Mouse (Mus musculus): Measurements from ENCODE around the gene Eya2. TPM values are rescaled to one million over a fixed set of nuclear protein-coding genes. Genes with fewer than 3 reads are reported as not detected.

Eya2 gene
- polyA plus RNA-seq, 1 experiment from 2014 or later, result 7.8 TPM

DNA sequence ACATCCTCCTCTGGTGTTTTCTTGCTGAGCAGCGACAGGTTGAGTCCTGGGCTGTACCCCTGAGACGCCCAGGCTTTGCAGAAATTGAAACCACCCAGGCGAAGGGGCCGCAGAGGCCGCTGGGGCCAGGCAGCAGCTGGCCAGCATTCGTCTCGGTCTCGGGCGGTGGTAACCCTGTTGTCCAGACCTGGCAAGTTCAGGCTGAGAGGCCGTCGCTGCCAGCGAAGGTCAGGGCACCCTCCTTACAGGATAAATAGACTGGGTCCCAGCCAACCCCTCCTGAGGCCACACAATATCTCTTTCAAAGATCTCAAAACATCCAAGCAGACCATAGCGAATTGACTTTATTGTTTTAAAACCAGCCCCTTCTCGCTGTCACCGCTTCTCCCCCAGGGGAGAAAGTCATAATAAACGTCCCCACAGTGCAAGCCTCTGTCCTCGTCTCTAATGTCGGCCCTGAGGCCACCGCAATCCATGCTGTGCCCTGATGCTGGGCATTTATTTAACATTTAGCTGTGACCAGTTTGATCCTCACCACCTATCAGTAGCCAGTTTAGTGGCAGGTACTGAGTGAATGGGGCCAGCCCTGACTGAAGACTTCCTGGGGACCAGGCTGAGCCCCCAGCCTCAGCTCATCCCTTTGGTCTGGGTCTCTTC is 105.5 kb downstream of the Eya2 start:
- Histone ChIP-seq H3K4me3 (replicated peaks) (no peak overlapping the region), H3K4me2 (no peak overlapping the region), H3K4me1 (peaks cover 10% of the 10 kb centered on the region; the same call in 1 of the 2 replicates), H3K27me3 (0 out of 2 replicates have a peak, but pooled peaks cover 3% of the 10 kb centered on the region), H3K9ac (no peak overlapping the region), H3K9me3 (no peaks in the 10 kb centered on the region), H3K36me3 (replicated peaks) (no peaks in the 10 kb centered on the region), H3K27ac (no peak overlapping the region)
- WGBS, result 66% methylated on average over 19 of the region's 19 CpGs
- ATAC-seq (ENCODE audit: low FRiP score), result no peak

DNA sequence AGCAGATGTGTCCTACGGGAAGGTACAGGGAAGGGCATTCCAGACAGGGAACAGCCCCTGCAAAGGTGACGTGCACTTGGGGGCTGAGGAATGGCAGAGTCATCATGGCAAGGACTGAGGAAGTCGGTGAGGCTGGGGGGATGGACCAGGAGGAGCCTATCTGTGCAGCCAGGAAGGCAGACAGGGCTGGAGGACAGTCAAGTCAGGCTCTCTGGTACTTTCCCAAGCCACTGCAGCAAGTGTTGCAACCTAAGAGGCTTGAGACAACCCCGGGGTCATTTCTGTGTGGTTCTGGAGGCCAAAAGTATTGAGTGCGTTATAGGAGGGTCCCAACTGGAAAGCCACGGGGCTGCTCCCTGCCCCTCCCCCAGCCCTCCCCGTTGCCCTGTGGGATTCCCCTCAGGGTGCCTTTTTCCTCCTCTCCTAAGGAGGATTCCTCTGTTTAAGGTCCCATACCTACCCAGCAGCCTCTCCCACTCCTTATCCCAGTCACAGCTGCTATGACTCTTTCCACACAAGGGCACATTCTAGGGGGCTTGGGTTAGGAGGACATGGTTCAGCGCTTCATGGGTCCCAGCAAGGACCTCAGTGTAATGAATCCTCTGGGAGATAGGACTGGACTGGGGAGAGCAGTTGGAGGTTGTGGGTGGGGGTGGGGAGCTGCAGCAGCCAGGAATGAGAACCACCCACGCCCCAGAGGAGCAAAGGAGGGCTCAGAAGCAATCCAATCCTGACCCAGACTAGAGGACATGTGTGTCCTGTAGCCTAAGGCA is 108.4 kb downstream of the Eya2 start:
- no peak for ATAC-seq (ENCODE audit: low FRiP score)
- no peak overlapping the region for H3K4me2 ChIP-seq
- no peak overlapping the region for H3K27ac ChIP-seq
- H3K36me3 ChIP-seq (replicated peaks), result no peaks in the 10 kb centered on the region
- WGBS, result 52% methylated on average over 9 of the region's 9 CpGs
- H3K4me1 ChIP-seq, result peaks cover 10% of the 10 kb centered on the region; the same call in 1 of the 2 replicates
- H3K9ac ChIP-seq, result no peak overlapping the region
- no peaks in the 10 kb centered on the region for H3K9me3 ChIP-seq
- H3K4me3 ChIP-seq (replicated peaks), result no peak overlapping the region
- 0 out of 2 replicates have a peak, but pooled peaks cover 3% of the 10 kb centered on the region for H3K27me3 ChIP-seq

DNA sequence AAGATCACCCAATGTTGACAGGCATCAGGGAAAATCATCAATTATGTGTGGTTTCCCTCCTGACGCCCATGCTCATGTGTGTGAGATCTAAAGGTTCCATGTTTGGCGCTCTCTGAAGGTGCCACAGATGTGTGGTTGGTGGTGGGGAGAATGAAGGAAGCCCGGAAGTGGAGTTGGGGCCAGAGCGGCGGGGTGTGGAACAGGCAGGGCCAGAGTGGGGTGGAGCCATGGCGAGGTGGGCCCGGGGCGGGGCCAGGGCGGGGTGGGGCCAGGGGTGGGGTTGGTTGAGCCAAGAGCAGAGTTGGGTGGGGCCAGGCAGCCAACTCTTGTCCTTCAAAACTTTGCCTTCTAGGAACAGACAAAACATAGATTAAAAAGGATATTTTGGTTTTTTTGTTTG is 113.4 kb downstream of the Eya2 start:
- WGBS, result 78% methylated on average over 9 of the region's 9 CpGs

DNA sequence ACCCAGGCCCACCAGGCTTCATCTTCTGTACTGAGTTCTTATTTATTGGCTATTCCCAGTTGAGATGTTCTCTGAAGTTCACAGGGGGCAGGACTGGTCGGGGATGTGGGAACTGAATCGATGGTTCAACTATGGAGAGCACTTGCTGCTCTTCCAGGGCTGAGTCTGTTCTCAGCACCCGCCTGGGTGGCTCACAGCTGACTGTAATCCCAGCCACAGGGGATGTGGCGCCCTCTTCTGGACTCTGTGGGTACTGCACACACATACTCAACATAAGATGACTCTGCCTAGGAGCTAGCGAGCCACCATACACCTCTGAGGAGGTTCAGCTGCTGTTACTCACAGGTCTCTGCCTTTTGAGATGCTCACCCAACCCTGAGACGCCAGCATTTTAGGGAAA is 121.9 kb downstream of the Eya2 start:
- Histone ChIP-seq H3K4me1 (peaks cover 9% of the 10 kb centered on the region; the same call in 1 of the 2 replicates), H3K4me3 (replicated peaks) (no peak overlapping the region), H3K4me2 (no peak overlapping the region), H3K27ac (no peak overlapping the region), H3K9me3 (no peaks in the 10 kb centered on the region), H3K36me3 (replicated peaks) (no peaks in the 10 kb centered on the region), H3K27me3 (no peaks in the 10 kb centered on the region), H3K9ac (no peak overlapping the region)
- WGBS, result 90% methylated on average over 6 of the region's 6 CpGs
- ATAC-seq (ENCODE audit: low FRiP score), result no peak

More for the DNA sequence above, 113.4 kb downstream of the Eya2 start:
- Histone ChIP-seq H3K4me1 (no peaks in the 10 kb centered on the region), H3K9me3 (no peaks in the 10 kb centered on the region), H3K4me3 (replicated peaks) (no peak overlapping the region), H3K27ac (no peak overlapping the region), H3K4me2 (no peak overlapping the region), H3K36me3 (replicated peaks) (no peaks in the 10 kb centered on the region), H3K27me3 (no peaks in the 10 kb centered on the region), H3K9ac (no peak overlapping the region)
- no peak for ATAC-seq (ENCODE audit: low FRiP score)

DNA sequence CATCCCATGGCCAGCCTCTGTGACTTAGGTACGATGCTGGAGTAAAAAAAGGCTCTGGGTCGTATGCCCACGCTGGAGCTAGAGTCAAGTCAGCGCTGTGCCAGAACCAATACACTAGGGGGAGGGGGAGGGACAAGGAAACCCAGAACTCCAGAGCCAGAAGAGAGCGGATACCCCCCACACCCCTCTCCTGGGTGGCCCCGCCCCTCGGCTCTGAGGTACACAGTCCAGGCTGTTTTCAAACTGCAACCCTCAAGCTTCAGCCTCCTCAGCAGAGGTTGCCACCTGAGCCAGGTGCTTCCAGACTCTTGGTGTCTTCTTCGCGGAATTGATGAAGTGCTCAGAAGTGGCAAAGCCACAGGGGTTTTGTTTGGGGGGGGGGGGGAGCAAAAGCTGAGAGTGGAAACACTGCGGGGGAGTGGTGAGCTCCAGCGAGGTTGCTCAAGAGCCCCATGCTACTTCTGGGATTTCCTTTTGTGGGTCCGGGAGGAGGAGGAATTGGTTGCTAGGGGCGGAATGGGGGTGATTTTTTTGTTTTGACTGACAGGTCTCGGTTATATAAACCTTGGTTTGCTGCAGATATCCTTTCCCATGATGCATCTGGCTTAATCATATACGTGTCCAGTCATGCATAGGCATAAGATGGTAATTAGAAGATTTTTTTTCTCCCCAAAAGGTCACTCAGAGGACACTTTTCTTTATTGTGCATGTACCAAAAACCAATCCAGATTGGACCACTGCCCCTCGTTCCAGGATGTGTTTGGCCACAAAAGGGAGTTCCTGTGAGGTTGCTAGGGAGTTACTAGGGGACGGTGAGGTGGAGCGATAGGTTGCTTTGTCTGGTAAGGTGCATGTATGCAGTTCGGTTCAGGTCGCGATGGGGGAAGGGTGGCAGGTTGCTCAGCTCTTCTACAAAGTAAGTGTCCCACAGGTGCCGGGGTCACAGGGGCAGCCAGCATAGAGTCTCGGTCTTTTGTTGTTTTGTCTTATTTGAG is 122.6 kb downstream of the Eya2 start:
- Histone ChIP-seq H3K27ac (no peak overlapping the region), H3K4me2 (no peak overlapping the region), H3K4me1 (peaks cover 9% of the 10 kb centered on the region; the same call in 1 of the 2 replicates), H3K9me3 (no peaks in the 10 kb centered on the region), H3K36me3 (replicated peaks) (no peaks in the 10 kb centered on the region), H3K9ac (no peak overlapping the region), H3K4me3 (replicated peaks) (no peak overlapping the region), H3K27me3 (no peaks in the 10 kb centered on the region)
- ATAC-seq (ENCODE audit: low FRiP score), result no peak
- 67% methylated on average over 23 of the region's 23 CpGs for WGBS

DNA sequence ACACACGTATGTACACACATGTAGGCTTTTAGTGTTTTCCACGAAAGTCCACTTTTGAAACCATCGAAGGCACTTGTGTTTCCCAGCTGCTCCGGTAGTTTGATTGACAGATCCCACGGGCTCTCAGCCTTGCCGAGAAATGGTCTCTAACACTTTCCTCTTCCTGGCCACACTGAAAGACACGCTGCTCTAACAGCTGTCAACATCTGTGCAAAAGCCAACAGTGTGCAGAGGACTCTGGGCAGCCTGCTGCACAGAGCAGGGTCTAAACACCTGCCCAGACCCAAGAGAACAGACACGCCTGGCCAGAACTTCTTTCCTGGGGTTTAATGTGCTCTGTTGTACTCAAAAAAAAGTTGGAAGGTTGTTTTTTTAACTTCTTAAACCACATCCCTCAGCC is 124.5 kb downstream of the Eya2 start:
- no peak overlapping the region for H3K4me3 ChIP-seq (replicated peaks)
- 87% methylated on average over 8 of the region's 8 CpGs for WGBS
- H3K4me2 ChIP-seq, result no peak overlapping the region
- no peak overlapping the region for H3K27ac ChIP-seq
- no peak overlapping the region for H3K9ac ChIP-seq
- no peaks in the 10 kb centered on the region for H3K36me3 ChIP-seq (replicated peaks)
- H3K4me1 ChIP-seq, result peaks cover 9% of the 10 kb centered on the region; the same call in 1 of the 2 replicates
- H3K9me3 ChIP-seq, result no peaks in the 10 kb centered on the region
- ATAC-seq (ENCODE audit: low FRiP score), result no peak
- no peaks in the 10 kb centered on the region for H3K27me3 ChIP-seq

DNA sequence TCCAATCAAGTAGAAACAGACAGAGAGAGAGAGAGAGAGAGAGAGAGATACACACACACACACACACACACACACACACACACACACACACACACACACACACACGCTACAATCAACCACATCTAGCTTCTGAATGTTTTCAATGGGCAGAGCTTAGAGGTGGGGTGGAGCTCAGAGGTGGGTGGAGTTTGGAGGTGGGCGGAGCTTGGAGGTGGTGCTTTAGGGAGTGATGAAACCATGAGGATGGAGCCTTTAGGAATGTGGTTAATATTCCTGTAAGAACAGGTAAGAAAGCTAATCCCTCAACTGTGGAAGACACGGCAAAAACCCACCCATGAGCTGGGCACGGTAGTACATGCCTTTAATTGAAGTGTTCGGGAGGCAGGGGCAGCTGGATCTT is 127.1 kb downstream of the Eya2 start:
- no peak for ATAC-seq (ENCODE audit: low FRiP score)
- no peak overlapping the region for H3K4me2 ChIP-seq
- WGBS, result 85% methylated on average over 5 of the region's 5 CpGs
- no peaks in the 10 kb centered on the region for H3K9me3 ChIP-seq
- no peak overlapping the region for H3K9ac ChIP-seq
- peaks cover 11% of the 10 kb centered on the region for H3K4me1 ChIP-seq
- no peak overlapping the region for H3K4me3 ChIP-seq (replicated peaks)
- H3K27me3 ChIP-seq, result no peaks in the 10 kb centered on the region
- H3K36me3 ChIP-seq (replicated peaks), result no peaks in the 10 kb centered on the region
- H3K27ac ChIP-seq, result no peak overlapping the region

DNA sequence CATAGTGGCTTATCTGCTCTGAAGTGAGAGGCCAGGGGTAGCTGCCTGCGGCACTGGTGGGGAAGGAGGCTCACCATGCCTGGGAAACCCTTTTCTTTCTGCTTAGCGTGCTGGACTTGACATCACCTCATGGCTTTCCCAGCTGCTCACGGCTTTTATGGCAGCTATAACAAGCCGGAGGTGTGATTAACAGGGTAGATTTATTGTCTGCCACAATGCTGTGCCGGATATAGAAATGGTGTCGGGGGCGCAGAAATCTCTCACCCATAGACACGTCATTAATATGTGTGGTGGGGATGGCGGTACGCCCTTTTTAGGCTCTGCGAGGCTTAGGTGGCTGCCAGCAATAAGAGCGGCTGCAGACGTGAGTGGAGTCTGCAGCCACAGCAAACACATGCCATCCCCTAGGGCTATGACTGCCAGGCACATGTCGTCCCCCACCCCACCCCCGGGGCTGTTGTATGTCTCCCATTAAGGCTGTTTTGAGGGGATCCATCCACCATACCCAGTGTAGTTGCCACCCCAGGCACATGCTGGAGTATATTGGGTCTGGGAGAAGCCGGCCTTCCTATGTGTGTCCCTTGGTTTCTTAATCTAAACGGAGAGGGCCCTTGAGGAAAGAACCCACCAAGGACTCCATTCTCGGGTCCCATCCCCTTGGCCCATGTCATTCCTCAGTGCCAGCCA is 137.9 kb downstream of the Eya2 start:
- ATAC-seq (ENCODE audit: low FRiP score), result no peak
- Histone ChIP-seq H3K9me3 (no peaks in the 10 kb centered on the region), H3K27ac (no peak overlapping the region), H3K36me3 (replicated peaks) (no peaks in the 10 kb centered on the region), H3K4me1 (peaks cover 9% of the 10 kb centered on the region; the same call in 1 of the 2 replicates), H3K4me2 (no peak overlapping the region), H3K9ac (no peak overlapping the region), H3K27me3 (no peaks in the 10 kb centered on the region), H3K4me3 (replicated peaks) (no peak overlapping the region)
- WGBS, result 75% methylated on average over 18 of the region's 18 CpGs

DNA sequence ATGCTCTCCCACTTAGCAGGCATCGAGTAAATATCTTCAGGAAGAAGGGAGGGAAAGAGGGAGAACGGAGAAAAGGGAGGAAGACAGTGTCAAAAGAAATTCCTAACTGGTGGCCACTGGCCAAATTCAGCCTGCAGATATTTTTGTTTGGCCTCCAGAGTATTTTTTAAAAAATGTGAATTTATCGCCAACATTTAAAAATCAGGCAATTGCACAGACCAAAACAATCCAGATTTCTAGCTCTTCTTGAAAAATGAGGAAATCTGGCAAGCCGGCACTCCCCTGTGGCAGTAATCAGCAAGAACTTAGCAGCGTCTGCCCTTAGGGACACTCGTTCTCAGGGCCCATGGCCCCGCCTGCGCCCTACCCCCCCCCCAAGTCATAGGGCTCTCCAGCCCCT is 138.9 kb downstream of the Eya2 start:
- Histone ChIP-seq H3K4me1 (peaks cover 9% of the 10 kb centered on the region; the same call in 1 of the 2 replicates), H3K9ac (no peak overlapping the region), H3K4me3 (replicated peaks) (no peak overlapping the region), H3K27me3 (no peaks in the 10 kb centered on the region), H3K4me2 (no peak overlapping the region), H3K27ac (no peak overlapping the region), H3K36me3 (replicated peaks) (no peaks in the 10 kb centered on the region), H3K9me3 (no peaks in the 10 kb centered on the region)
- no peak for ATAC-seq (ENCODE audit: low FRiP score)
- WGBS, result 89% methylated on average over 8 of the region's 8 CpGs

DNA sequence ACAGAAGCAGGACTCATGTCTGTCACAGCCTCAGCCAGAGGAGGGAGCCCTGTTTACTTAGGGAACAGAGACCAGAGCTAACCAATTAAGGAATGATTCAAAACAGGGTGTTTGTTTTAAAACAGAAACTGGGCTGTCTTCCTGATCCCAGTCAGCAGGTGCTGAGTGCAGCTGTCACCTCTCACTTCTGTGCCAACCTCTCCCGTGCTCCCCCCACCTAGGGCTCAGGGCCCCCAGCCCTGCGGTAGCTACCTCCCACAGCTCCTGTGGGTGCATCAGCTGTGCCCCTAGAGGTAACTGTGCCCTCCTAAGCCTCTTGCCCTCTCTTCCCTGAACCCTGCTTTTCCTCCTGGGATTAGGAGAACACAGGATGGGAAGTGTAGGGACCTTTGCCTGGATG is 141.5 kb downstream of the Eya2 start:
- no peak overlapping the region for H3K27ac ChIP-seq
- H3K4me2 ChIP-seq, result no peak overlapping the region
- no peaks in the 10 kb centered on the region for H3K9me3 ChIP-seq
- peaks cover 21% of the 10 kb centered on the region for H3K4me1 ChIP-seq
- H3K27me3 ChIP-seq, result 0 out of 2 replicates have a peak, but pooled peaks cover 8% of the 10 kb centered on the region
- no peak overlapping the region for H3K4me3 ChIP-seq (replicated peaks)
- no peaks in the 10 kb centered on the region for H3K36me3 ChIP-seq (replicated peaks)
- no peak overlapping the region for H3K9ac ChIP-seq
- 75% methylated on average over 2 of the region's 2 CpGs for WGBS
- no peak for ATAC-seq (ENCODE audit: low FRiP score)

DNA sequence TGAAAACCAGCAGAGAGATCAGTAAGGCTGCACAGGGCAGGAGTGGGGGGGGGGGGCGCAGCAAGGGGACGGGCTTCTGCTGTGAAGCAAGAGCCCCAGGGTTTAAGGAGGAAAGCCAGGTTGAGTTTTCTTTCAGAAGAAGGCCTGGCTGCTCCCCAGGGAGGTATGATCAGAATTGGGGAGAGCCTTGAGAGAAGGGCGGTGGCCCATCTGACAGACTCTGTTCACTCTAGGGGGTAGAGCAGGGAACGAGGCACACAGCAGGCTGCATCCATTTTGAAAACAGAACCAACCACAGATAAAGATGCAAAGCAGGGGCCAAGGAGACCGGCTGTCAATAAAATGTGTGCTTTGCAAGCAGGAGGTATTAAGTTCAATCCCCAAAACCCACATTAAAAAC is 145.5 kb downstream of the Eya2 start:
- no peak overlapping the region for H3K4me2 ChIP-seq
- H3K4me1 ChIP-seq, result peaks cover 36% of the 10 kb centered on the region
- no peak for ATAC-seq (ENCODE audit: low FRiP score)
- no peak overlapping the region for H3K4me3 ChIP-seq (replicated peaks)
- H3K27me3 ChIP-seq, result peaks cover 34% of the 10 kb centered on the region
- WGBS, result 19% methylated on average over 5 of the region's 5 CpGs
- H3K27ac ChIP-seq, result no peak overlapping the region
- H3K9me3 ChIP-seq, result no peaks in the 10 kb centered on the region
- H3K36me3 ChIP-seq (replicated peaks), result no peaks in the 10 kb centered on the region
- no peak overlapping the region for H3K9ac ChIP-seq

Data from forebrain, embryonic 12.5 days (tissue).